Mouse (Mus musculus) liver, embryonic 11.5 days (tissue): Measurements from ENCODE around the gene Alkbh1. TPM values are rescaled to one million over a fixed set of nuclear protein-coding genes. Genes with fewer than 3 reads are reported as not detected.

Experiments
- ATAC-seq: fragments of 200-750 bp; cut with Nextera tagmentation; replicated peaks from 2 replicates; pipeline ENCODE4 v1.8.0; 2017; ENCODE audit warnings: moderate number of reproducible peaks, mild to moderate bottlenecking, moderate TSS enrichment, moderate library complexity; ENCODE audit not compliant: low FRiP score
- DNase-seq: peaks from one replicate; pipeline ENCODE4 v3.0.0-alpha.2; 2017; ENCODE audit warnings: low spot score
- H3K27ac ChIP-seq: fragments of 300-500 bp; sonication (generic); 2 replicates; pipeline ENCODE4 v1.5.1; 2014; ENCODE audit warnings: mild to moderate bottlenecking, low read depth, low read length, control low read depth
- H3K27me3 ChIP-seq: fragments of 300-500 bp; sonication (generic); replicated peaks from 2 replicates; pipeline ENCODE4 v1.6.1; 2014; ENCODE audit warnings: low read length, mixed read lengths; ENCODE audit not compliant: control insufficient read depth, insufficient read depth
- H3K36me3 ChIP-seq: fragments of 300-500 bp; sonication (generic); 2 replicates; pipeline ENCODE4 v1.6.1; 2014; ENCODE audit warnings: mild to moderate bottlenecking, low read length, moderate library complexity, mixed read lengths; ENCODE audit not compliant: control insufficient read depth, insufficient read depth
- H3K4me1 ChIP-seq: fragments of 300-500 bp; sonication (generic); replicated peaks from 2 replicates; pipeline ENCODE4 v1.6.1; 2014; ENCODE audit warnings: low read length, mixed read lengths; ENCODE audit not compliant: control insufficient read depth, insufficient read depth
- H3K4me2 ChIP-seq: fragments of 300-500 bp; sonication (generic); 2 replicates; pipeline ENCODE4 v1.6.1; 2014; ENCODE audit warnings: mild to moderate bottlenecking, control low read depth, moderate library complexity
- H3K4me3 ChIP-seq: fragments of 300-500 bp; sonication (generic); 2 replicates; pipeline ENCODE4 v1.5.1; 2014; ENCODE audit warnings: low read depth, low read length, control low read depth
- H3K9ac ChIP-seq: fragments of 300-500 bp; sonication (generic); 2 replicates; pipeline ENCODE4 v1.6.1; 2014; ENCODE audit warnings: low read depth, low read length, control low read depth
- H3K9me3 ChIP-seq: fragments of 300-500 bp; sonication (generic); 2 replicates; pipeline ENCODE4 v1.6.1; 2016; ENCODE audit warnings: low read length, inconsistent platforms, mixed read lengths; ENCODE audit not compliant: control insufficient read depth
- WGBS: fragments of 180-500 bp; shearing (Covaris S2); extraction: QIAGEN DNeasy Blood & Tissue Kit; methylation state at CpG from one replicate; pipeline ENCODE4 v1.1.7; 2014; 5-methylcytosine and 5-hydroxymethylcytosine counted together
- microRNA-seq: library from miRNA; unstranded; fragments of <30 nt; microRNA quantifications from one replicate; pipeline ENCODE4, GENCODE M21; 2017; ENCODE audit warnings: borderline number of aligned reads
- polyA plus RNA-seq: library from polyadenylated mRNA; unstranded; fragments of >200 nt; fragmentation: Nextera tagmentation; extraction: Ambion mirVana; gene quantifications from 2 replicates; pipeline ENCODE4 v1.2.1, GENCODE M21; 2014

Alkbh1 gene
- polyA plus RNA-seq, 1 experiment from 2014 or later: 64.9 TPM

- Histone ChIP-seq H3K9ac (no peak overlapping the region), H3K4me2 (no peak overlapping the region), H3K36me3 (no peaks in the 10 kb centered on the region), H3K9me3 (no peaks in the 10 kb centered on the region), H3K27me3 (no peaks in the 10 kb centered on the region), H3K4me3 (no peak overlapping the region), H3K4me1 (peaks cover 16% of the 10 kb centered on the region), H3K27ac (no peak overlapping the region)
- 63% methylated on average over 2 of the region's 2 CpGs for WGBS
- ATAC-seq (peak; percentile 53), DNase-seq (no peak)
These were observed 64.3 kb downstream of the Alkbh1 start for GRCm38 (mm10) chr12:87379496-87379895.

Small RNAs within 50 kb of the gene (microRNA-seq; reads per million reads assigned to microRNA genes)
- 81.3 reads per million, percentile 47 among the genes with 10 or more reads in this experiment for gene Mir3068

Other genes starting within 250 kb of the Alkbh1 start
- gene Samd15, start 244.3 kb downstream of the Alkbh1 start, polyA plus RNA-seq: 22.0 and 26.0 TPM in 2 replicates
- gene Tmed8, start 243.6 kb downstream of the Alkbh1 start, polyA plus RNA-seq: 2.0 TPM in 2 replicates
- 0.48 and 0.96 TPM in 2 replicates for gene Noxred1, start 205.3 kb downstream of the Alkbh1 start, polyA plus RNA-seq
- gene Vipas39, start 177.8 kb downstream of the Alkbh1 start, polyA plus RNA-seq: 23.8 and 26.5 TPM in 2 replicates
- gene Ahsa1, start 177.5 kb downstream of the Alkbh1 start, polyA plus RNA-seq: 296 and 310 TPM in 2 replicates
- 0.23 and 0.38 TPM in 2 replicates for gene Ism2, start 144.3 kb downstream of the Alkbh1 start, polyA plus RNA-seq
- gene Sptlc2, start 55.7 kb downstream of the Alkbh1 start, polyA plus RNA-seq: 56.9 and 63.2 TPM in 2 replicates
- 314 and 321 TPM in 2 replicates for gene Slirp, start 121 bp downstream of the Alkbh1 start, polyA plus RNA-seq
- 121 and 130 TPM in 2 replicates for gene Snw1, start 28.3 kb upstream of the Alkbh1 start, polyA plus RNA-seq
- gene Gm5788, start 50.7 kb upstream of the Alkbh1 start, polyA plus RNA-seq: not detected in 2 replicates
- gene Gm8300, start 70.3 kb upstream of the Alkbh1 start, polyA plus RNA-seq: not detected in 2 replicates
- not detected in 2 replicates for gene Oog1, start 158.7 kb upstream of the Alkbh1 start, polyA plus RNA-seq
- gene Gm4027, start 174.9 kb upstream of the Alkbh1 start, polyA plus RNA-seq: not detected in 2 replicates
- not detected in 2 replicates for gene Gm16381, start 200.6 kb upstream of the Alkbh1 start, polyA plus RNA-seq